Mouse (Mus musculus): ENCODE results near the gene Top3b. TPM values are rescaled to one million over a fixed set of nuclear protein-coding genes. Genes with fewer than 3 reads are reported as not detected.
"Not testable (repeated sequence)": the region's sequence is repeated elsewhere in the genome, so short reads cannot be mapped to it uniquely, and the experiment has no call there.

Gene Top3b
- polyA plus RNA-seq, 1 experiment from 2014 or later = 49.2 TPM

GRCm38 (mm10) chr16:16918441-16919117, 48.0 kb downstream of the Top3b start:
- peaks cover 6% of the 10 kb centered on the region; the same call in 1 of the 2 replicates for H3K36me3 ChIP-seq (ENCODE audit: control insufficient read depth, insufficient read depth, low read length)
- H3K27me3 ChIP-seq (replicated peaks; ENCODE audit: control insufficient read depth, insufficient read depth, low read length) = no peaks in the 10 kb centered on the region
- no peak overlapping the region for H3K4me2 ChIP-seq (ENCODE audit: low read depth, low read length)

GRCm38 (mm10) chr16:16921021-16921435, 50.5 kb downstream of the Top3b start:
- H3K4me1 ChIP-seq (ENCODE audit: control insufficient read depth, insufficient read depth, low read length) = no peaks in the 10 kb centered on the region
- H3K9ac ChIP-seq (ENCODE audit: low read depth, low read length) = no peak overlapping the region
- 79% methylated on average over 3 of the region's 3 CpGs for WGBS
- no peak overlapping the region for H3K27ac ChIP-seq (ENCODE audit: low read length)
- peaks cover 6% of the 10 kb centered on the region; the same call in 1 of the 2 replicates for H3K36me3 ChIP-seq (ENCODE audit: control insufficient read depth, insufficient read depth, low read length)
- no peaks in the 10 kb centered on the region for H3K9me3 ChIP-seq (ENCODE audit: control insufficient read depth, low read length)
- ATAC-seq = no peak
- no peak overlapping the region for H3K4me3 ChIP-seq (ENCODE audit: low read length)
- H3K4me2 ChIP-seq (ENCODE audit: low read depth, low read length) = no peak overlapping the region
- no peaks in the 10 kb centered on the region for H3K27me3 ChIP-seq (replicated peaks; ENCODE audit: control insufficient read depth, insufficient read depth, low read length)

More at GRCm38 (mm10) chr16:16918441-16919117, 48.0 kb downstream of the Top3b start:
- Histone ChIP-seq H3K9me3 (ENCODE audit: control insufficient read depth, low read length) (no peaks in the 10 kb centered on the region), H3K27ac (ENCODE audit: low read length) (no peak overlapping the region), H3K4me3 (ENCODE audit: low read length) (no peak overlapping the region), H3K4me1 (ENCODE audit: control insufficient read depth, insufficient read depth, low read length) (no peaks in the 10 kb centered on the region), H3K9ac (ENCODE audit: low read depth, low read length) (no peak overlapping the region)
- no peak for ATAC-seq
- 92% methylated on average over 7 of the region's 7 CpGs for WGBS

GRCm38 (mm10) chr16:16924481-16924880, 53.9 kb downstream of the Top3b start:
- no peak overlapping the region for H3K4me3 ChIP-seq (ENCODE audit: low read length)
- H3K9me3 ChIP-seq (ENCODE audit: control insufficient read depth, low read length) = no peaks in the 10 kb centered on the region
- H3K27me3 ChIP-seq (replicated peaks; ENCODE audit: control insufficient read depth, insufficient read depth, low read length) = no peaks in the 10 kb centered on the region
- H3K4me2 ChIP-seq (ENCODE audit: low read depth, low read length) = no peak overlapping the region
- no peak overlapping the region for H3K9ac ChIP-seq (ENCODE audit: low read depth, low read length)
- no peaks in the 10 kb centered on the region for H3K36me3 ChIP-seq (ENCODE audit: control insufficient read depth, insufficient read depth, low read length)
- H3K27ac ChIP-seq (ENCODE audit: low read length) = no peak overlapping the region
- H3K4me1 ChIP-seq (ENCODE audit: control insufficient read depth, insufficient read depth, low read length) = no peaks in the 10 kb centered on the region
- WGBS = 90% methylated on average over 3 of the region's 3 CpGs
- no peak for ATAC-seq

DNA sequence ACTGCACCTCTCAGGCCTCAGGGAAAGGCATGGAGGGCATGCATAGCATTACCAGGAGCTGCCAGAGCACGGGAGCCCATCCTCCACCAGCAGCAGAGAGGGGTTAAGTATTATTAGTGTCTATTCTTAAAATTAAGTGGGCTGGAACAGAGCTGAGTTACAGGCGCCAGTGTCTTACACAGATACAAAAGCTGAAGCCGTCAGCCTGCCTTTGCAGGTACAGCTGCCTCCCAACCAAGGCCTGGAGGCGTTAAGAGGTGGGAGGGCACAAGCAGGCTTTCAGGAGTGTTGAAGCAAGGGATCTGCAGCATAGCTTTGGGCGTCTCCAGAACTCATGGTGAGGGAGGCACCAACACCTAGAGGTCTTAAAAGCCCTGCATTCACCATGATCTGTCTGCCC, 56.0 kb downstream of the Top3b start:
- Histone ChIP-seq H3K27me3 (replicated peaks; ENCODE audit: control insufficient read depth, insufficient read depth, low read length) (no peaks in the 10 kb centered on the region), H3K9me3 (ENCODE audit: control insufficient read depth, low read length) (no peaks in the 10 kb centered on the region), H3K27ac (ENCODE audit: low read length) (no peak overlapping the region), H3K4me2 (ENCODE audit: low read depth, low read length) (no peak overlapping the region), H3K4me3 (ENCODE audit: low read length) (no peak overlapping the region), H3K4me1 (ENCODE audit: control insufficient read depth, insufficient read depth, low read length) (no peaks in the 10 kb centered on the region), H3K36me3 (ENCODE audit: control insufficient read depth, insufficient read depth, low read length) (no peaks in the 10 kb centered on the region), H3K9ac (ENCODE audit: low read depth, low read length) (no peak overlapping the region)
- ATAC-seq = no peak
- WGBS = 78% methylated on average over 5 of the region's 5 CpGs

DNA sequence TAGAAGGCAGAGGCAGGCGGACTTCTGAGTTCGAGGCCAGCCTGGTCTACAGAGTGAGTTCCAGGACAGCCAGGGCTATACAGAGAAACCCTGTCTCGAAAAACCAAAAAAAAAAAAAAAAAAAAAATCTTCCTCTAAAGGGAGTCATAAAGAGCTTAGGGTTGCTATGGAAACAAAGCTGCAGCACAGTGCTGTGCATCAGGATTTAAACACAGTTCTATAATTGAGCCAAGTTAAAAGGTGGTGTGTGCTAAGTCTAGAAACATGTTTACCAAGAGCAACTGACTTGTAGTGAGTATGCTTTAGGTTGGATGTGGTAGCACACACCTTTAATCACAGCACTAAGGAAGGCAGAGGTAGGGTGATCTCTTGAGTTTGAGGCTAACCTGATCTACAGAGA, 58.4 kb downstream of the Top3b start:
- H3K36me3 ChIP-seq (ENCODE audit: control insufficient read depth, insufficient read depth, low read length); ATAC-seq; H3K9ac ChIP-seq (ENCODE audit: low read depth, low read length); H3K4me1 ChIP-seq (ENCODE audit: control insufficient read depth, insufficient read depth, low read length); H3K4me3 ChIP-seq (ENCODE audit: low read length); H3K27ac ChIP-seq (ENCODE audit: low read length); H3K27me3 ChIP-seq (replicated peaks; ENCODE audit: control insufficient read depth, insufficient read depth, low read length); H3K4me2 ChIP-seq (ENCODE audit: low read depth, low read length); H3K9me3 ChIP-seq (ENCODE audit: control insufficient read depth, low read length): not testable (repeated sequence)
- WGBS = 91% methylated on average over 2 of the region's 3 CpGs

DNA sequence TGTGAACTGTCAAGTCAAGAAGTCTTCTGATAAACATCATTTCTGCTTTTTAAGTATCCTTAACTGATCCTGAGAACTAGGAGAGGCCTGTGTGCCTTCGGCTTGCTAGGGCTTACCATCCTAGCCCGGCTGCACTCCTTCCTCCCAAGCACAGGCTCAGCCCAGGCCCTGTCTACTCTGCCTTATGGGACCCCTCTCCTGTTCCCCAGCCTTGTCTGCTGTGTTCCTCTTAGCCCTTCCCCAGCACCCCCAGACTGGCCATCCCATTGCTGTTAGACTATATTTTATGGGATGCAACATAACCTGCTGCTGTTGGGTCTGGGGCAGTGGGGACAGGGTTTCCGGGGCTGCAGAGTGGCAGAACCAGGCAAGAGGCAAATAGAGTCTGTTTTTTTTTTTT, 59.8 kb downstream of the Top3b start:
- Histone ChIP-seq H3K27ac (ENCODE audit: low read length) (no peak overlapping the region), H3K27me3 (replicated peaks; ENCODE audit: control insufficient read depth, insufficient read depth, low read length) (no peaks in the 10 kb centered on the region), H3K4me1 (ENCODE audit: control insufficient read depth, insufficient read depth, low read length) (no peaks in the 10 kb centered on the region), H3K36me3 (ENCODE audit: control insufficient read depth, insufficient read depth, low read length) (no peaks in the 10 kb centered on the region), H3K4me2 (ENCODE audit: low read depth, low read length) (no peak overlapping the region), H3K9me3 (ENCODE audit: control insufficient read depth, low read length) (no peaks in the 10 kb centered on the region), H3K4me3 (ENCODE audit: low read length) (no peak overlapping the region), H3K9ac (ENCODE audit: low read depth, low read length) (no peak overlapping the region)
- ATAC-seq = no peak
- 88% methylated on average over 3 of the region's 3 CpGs for WGBS

- H3K27ac ChIP-seq (ENCODE audit: low read length) = no peak overlapping the region
- no peak overlapping the region for H3K9ac ChIP-seq (ENCODE audit: low read depth, low read length)
- H3K4me2 ChIP-seq (ENCODE audit: low read depth, low read length) = no peak overlapping the region
- no peaks in the 10 kb centered on the region for H3K9me3 ChIP-seq (ENCODE audit: control insufficient read depth, low read length)
- no peaks in the 10 kb centered on the region for H3K36me3 ChIP-seq (ENCODE audit: control insufficient read depth, insufficient read depth, low read length)
- H3K4me3 ChIP-seq (ENCODE audit: low read length) = no peak overlapping the region
- no peaks in the 10 kb centered on the region for H3K27me3 ChIP-seq (replicated peaks; ENCODE audit: control insufficient read depth, insufficient read depth, low read length)
- WGBS = 68% methylated on average over 5 of the region's 5 CpGs
- H3K4me1 ChIP-seq (ENCODE audit: control insufficient read depth, insufficient read depth, low read length) = no peaks in the 10 kb centered on the region
- no peak for ATAC-seq
Measured at GRCm38 (mm10) chr16:16930810-16931296, 60.3 kb downstream of the Top3b start.

GRCm38 (mm10) chr16:16939543-16939942, 69.0 kb downstream of the Top3b start:
- Histone ChIP-seq H3K27ac (ENCODE audit: low read length) (no peak overlapping the region), H3K36me3 (ENCODE audit: control insufficient read depth, insufficient read depth, low read length) (no peaks in the 10 kb centered on the region), H3K27me3 (replicated peaks; ENCODE audit: control insufficient read depth, insufficient read depth, low read length) (no peaks in the 10 kb centered on the region), H3K9ac (ENCODE audit: low read depth, low read length) (no peak overlapping the region), H3K4me1 (ENCODE audit: control insufficient read depth, insufficient read depth, low read length) (no peaks in the 10 kb centered on the region), H3K4me3 (ENCODE audit: low read length) (no peak overlapping the region), H3K4me2 (ENCODE audit: low read depth, low read length) (no peak overlapping the region), H3K9me3 (ENCODE audit: control insufficient read depth, low read length) (no peaks in the 10 kb centered on the region; the same call in 1 of the 2 replicates)
- no peak for ATAC-seq
- 92% methylated on average over 9 of the region's 9 CpGs for WGBS

- ATAC-seq = no peak
- no peak overlapping the region for H3K4me3 ChIP-seq (ENCODE audit: low read length)
- 91% methylated on average over 2 of the region's 2 CpGs for WGBS
Measured at GRCm38 (mm10) chr16:16941078-16941477, 70.5 kb downstream of the Top3b start.

More at GRCm38 (mm10) chr16:16941078-16941477, 70.5 kb downstream of the Top3b start:
- no peak overlapping the region for H3K4me2 ChIP-seq (ENCODE audit: low read depth, low read length)
- H3K9me3 ChIP-seq (ENCODE audit: control insufficient read depth, low read length) = no peaks in the 10 kb centered on the region; the same call in 1 of the 2 replicates
- no peaks in the 10 kb centered on the region for H3K4me1 ChIP-seq (ENCODE audit: control insufficient read depth, insufficient read depth, low read length)
- H3K36me3 ChIP-seq (ENCODE audit: control insufficient read depth, insufficient read depth, low read length) = no peaks in the 10 kb centered on the region
- H3K27ac ChIP-seq (ENCODE audit: low read length) = no peak overlapping the region
- no peak overlapping the region for H3K9ac ChIP-seq (ENCODE audit: low read depth, low read length)
- H3K27me3 ChIP-seq (replicated peaks; ENCODE audit: control insufficient read depth, insufficient read depth, low read length) = no peaks in the 10 kb centered on the region

All from intestine, embryonic 16.5 days (tissue).